Mouse (Mus musculus): ENCODE results near the gene Nlrp4c. TPM values are rescaled to one million over a fixed set of nuclear protein-coding genes. Genes with fewer than 3 reads are reported as not detected.

Gene Nlrp4c
- total RNA-seq, 2 experiments from 2014 or later = not detected

Other genes with a start within 250 kb of the Nlrp4c start
- not detected in 2 replicates for gene Vmn1r63, start 239.7 kb upstream of the Nlrp4c start, total RNA-seq (2015; ENCODE audit: low replicate concordance)
- gene Vmn1r63, start 239.7 kb upstream of the Nlrp4c start, total RNA-seq (2017; ENCODE audit: low replicate concordance) = not detected in 2 replicates
- gene Vmn1r64, start 160.6 kb upstream of the Nlrp4c start, total RNA-seq (2015; ENCODE audit: low replicate concordance) = not detected in 2 replicates
- not detected in 2 replicates for gene Vmn1r64, start 160.6 kb upstream of the Nlrp4c start, total RNA-seq (2017; ENCODE audit: low replicate concordance)
- gene Vmn1r65, start 34.2 kb upstream of the Nlrp4c start, total RNA-seq (2015; ENCODE audit: low replicate concordance) = not detected in 2 replicates
- not detected in 2 replicates for gene Vmn1r65, start 34.2 kb upstream of the Nlrp4c start, total RNA-seq (2017; ENCODE audit: low replicate concordance)
- 1.5 and 8.4 TPM in 2 replicates for gene Zfp787, start 110.8 kb downstream of the Nlrp4c start, total RNA-seq (2015; ENCODE audit: low replicate concordance)
- gene Zfp787, start 110.8 kb downstream of the Nlrp4c start, total RNA-seq (2017; ENCODE audit: low replicate concordance) = 5.2 and 10.3 TPM in 2 replicates
- 0.77 and 1.5 TPM in 2 replicates for gene Zfp444, start 127.1 kb downstream of the Nlrp4c start, total RNA-seq (2015; ENCODE audit: low replicate concordance)
- 1.3 and 5.7 TPM in 2 replicates for gene Zfp444, start 127.1 kb downstream of the Nlrp4c start, total RNA-seq (2017; ENCODE audit: low replicate concordance)
- gene Galp, start 151.9 kb downstream of the Nlrp4c start, total RNA-seq (2015; ENCODE audit: low replicate concordance) = not detected in 2 replicates
- not detected in 2 replicates for gene Galp, start 151.9 kb downstream of the Nlrp4c start, total RNA-seq (2017; ENCODE audit: low replicate concordance)
- gene Zscan5b, start 177.1 kb downstream of the Nlrp4c start, total RNA-seq (2015; ENCODE audit: low replicate concordance) = not detected in 2 replicates
- not detected in 2 replicates for gene Zscan5b, start 177.1 kb downstream of the Nlrp4c start, total RNA-seq (2017; ENCODE audit: low replicate concordance)
- not detected in 2 replicates for gene Epp13, start 207.5 kb downstream of the Nlrp4c start, total RNA-seq (2015; ENCODE audit: low replicate concordance)
- not detected in 2 replicates for gene Epp13, start 207.5 kb downstream of the Nlrp4c start, total RNA-seq (2017; ENCODE audit: low replicate concordance)
- gene Zfp667, start 241.4 kb downstream of the Nlrp4c start, total RNA-seq (2015; ENCODE audit: low replicate concordance) = not detected in 2 replicates
- 0.09 and 0.84 TPM in 2 replicates for gene Zfp667, start 241.4 kb downstream of the Nlrp4c start, total RNA-seq (2017; ENCODE audit: low replicate concordance)

All from erythroblast, adult 5-6 weeks (primary cell).